Mouse (Mus musculus) lung, postnatal 0 days (tissue): ENCODE measurements around the gene Phf14.

Source experiments
- CTCF ChIP-seq: IDR thresholded peaks from 2 replicates; pipeline ENCODE4 v1.5.1; 2016; ENCODE audit warnings: antibody characterized with exemption, mild to moderate bottlenecking
- EP300 ChIP-seq: IDR thresholded peaks from 2 replicates; pipeline ENCODE4 v1.6.1; 2016; ENCODE audit warnings: antibody characterized with exemption, mild to moderate bottlenecking, control low read depth

- no peak for TF ChIP-seq CTCF
- TF ChIP-seq EP300: no peak
Measured at GRCm38 (mm10) chr6:11999506-11999905, 91.9 kb downstream of the Phf14 start.
